In the genomic region with DNA sequence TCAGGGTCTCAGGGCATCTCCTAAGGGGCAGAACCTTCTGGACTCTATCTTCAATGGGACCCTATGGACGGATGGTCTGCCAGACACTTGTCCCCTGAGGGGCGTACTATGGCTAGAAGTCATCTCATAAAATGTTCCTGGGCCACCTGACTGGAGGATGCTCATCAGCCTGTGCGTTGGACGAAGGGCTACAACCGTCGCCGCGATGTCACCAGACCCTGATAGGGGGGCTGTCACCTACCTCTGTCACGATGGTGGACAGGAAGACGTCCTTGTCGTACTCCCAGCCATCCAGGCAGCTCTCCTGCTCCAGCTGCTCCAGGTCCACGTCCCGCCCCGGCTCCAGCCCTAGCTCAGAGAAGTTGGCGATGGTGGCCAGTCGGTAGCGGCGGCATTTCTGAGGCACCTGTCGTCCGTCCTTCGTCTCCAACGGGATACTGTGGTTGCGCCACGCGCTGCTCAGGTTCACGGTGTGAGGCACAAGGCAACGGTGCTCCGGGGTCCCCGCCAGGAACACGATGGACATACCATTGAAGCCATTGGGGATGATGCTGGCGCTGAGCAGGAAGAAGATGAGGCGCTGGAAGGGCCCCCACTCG, we compare ENCODE assay signal across 8 mouse cellular contexts. TPM values are rescaled to one million over a fixed set of nuclear protein-coding genes. Genes with fewer than 3 reads are reported as not detected.
A peak's percentile ranks its signal among the peaks of the same experiment; 100 is the strongest.
DNase-seq lines count a peak whose midpoint lies in the region; ATAC-seq and TF ChIP-seq lines count a peak whose summit lies in the region.

No protein-coding gene starts in this region.

- no peaks in the 10 kb centered on the region for H3K36me3 ChIP-seq in kidney, embryonic 14.5 days (ENCODE audit: control insufficient read depth, insufficient read depth, low read length)
- H3K36me3 ChIP-seq in forebrain, embryonic 11.5 days (ENCODE audit: control insufficient read depth, insufficient read depth, low read length), result no peaks in the 10 kb centered on the region
- H3K36me3 ChIP-seq in limb, embryonic 12.5 days, result peaks cover 4% of the 10 kb centered on the region; the same call in 1 of the 2 replicates
- peaks cover 3% of the 10 kb centered on the region for H3K36me3 ChIP-seq in neural tube, embryonic 13.5 days

- DNase-seq in kidney, adult 18-20 months, result no peak
- no peak for DNase-seq in forebrain, embryonic 11.5 days (ENCODE audit: low spot score)
- DNase-seq in embryo, embryonic 10.5 days (ENCODE audit: low spot score), result no peak
- DNase-seq in left cerebral cortex, postnatal 36 days (ENCODE audit: low spot score in 2 of 2), result no peak

- H3K9me3 ChIP-seq in kidney, embryonic 14.5 days (ENCODE audit: control insufficient read depth, low read length), result no peaks in the 10 kb centered on the region
- no peaks in the 10 kb centered on the region for H3K9me3 ChIP-seq in forebrain, embryonic 11.5 days (ENCODE audit: control insufficient read depth, low read length)
- no peaks in the 10 kb centered on the region for H3K9me3 ChIP-seq in limb, embryonic 12.5 days
- no peaks in the 10 kb centered on the region for H3K9me3 ChIP-seq in neural tube, embryonic 13.5 days

- no peak overlapping the region for H3K27ac ChIP-seq in kidney, embryonic 14.5 days (ENCODE audit: low read depth, low read length)
- peak overlapping the region; percentile 86 for H3K27ac ChIP-seq in bone marrow, adult 2 months (ENCODE audit: control insufficient read depth, insufficient read depth, low read depth, low read length, poor library complexity)
- H3K27ac ChIP-seq in forebrain, embryonic 11.5 days (ENCODE audit: low read depth, low read length), result no peak overlapping the region
- no peak overlapping the region for H3K27ac ChIP-seq in limb, embryonic 12.5 days
- H3K27ac ChIP-seq in neural tube, embryonic 13.5 days (replicated peaks), result peak overlapping the region; percentile 49; the same call in 1 of the 2 replicates

- WGBS in kidney, embryonic 14.5 days, result 4% methylated on average over 32 of the region's 33 CpGs
- WGBS in bone marrow, adult 2 months, result 2% methylated on average over 33 of the region's 33 CpGs
- WGBS in forebrain, embryonic 11.5 days, result 3% methylated on average over 33 of the region's 33 CpGs
- WGBS in limb, embryonic 12.5 days, result 4% methylated on average over 33 of the region's 33 CpGs
- WGBS in neural tube, embryonic 13.5 days, result 3% methylated on average over 33 of the region's 33 CpGs

- no peak for TF ChIP-seq POLR2A in bone marrow, adult 2 months (IDR thresholded peaks at IDR 0.05; ENCODE audit: borderline replicate concordance, control insufficient read depth, low read depth, low read length)

- H3K4me1 ChIP-seq in kidney, embryonic 14.5 days (ENCODE audit: control insufficient read depth, insufficient read depth, low read length), result peaks cover 12% of the 10 kb centered on the region; the same call in 1 of the 2 replicates
- peaks cover 4% of the 10 kb centered on the region; the same call in 1 of the 2 replicates for H3K4me1 ChIP-seq in bone marrow, adult 2 months (ENCODE audit: control insufficient read depth, insufficient read depth, low read length)
- H3K4me1 ChIP-seq in forebrain, embryonic 11.5 days (replicated peaks; ENCODE audit: control insufficient read depth, insufficient read depth, low read length), result 0 out of 2 replicates have a peak, but pooled peaks cover 2% of the 10 kb centered on the region
- peaks cover 4% of the 10 kb centered on the region; the same call in 1 of the 2 replicates for H3K4me1 ChIP-seq in limb, embryonic 12.5 days (replicated peaks)
- peaks cover 30% of the 10 kb centered on the region for H3K4me1 ChIP-seq in neural tube, embryonic 13.5 days (replicated peaks)

- TF ChIP-seq CTCF in bone marrow, adult 2 months (IDR thresholded peaks at IDR 0.05; ENCODE audit: control insufficient read depth, insufficient read depth, low read length), result no peak

- H3K9ac ChIP-seq in kidney, embryonic 14.5 days (ENCODE audit: low read depth, low read length), result peak overlapping the region; percentile 68
- H3K9ac ChIP-seq in forebrain, embryonic 11.5 days (ENCODE audit: low read length), result peak overlapping the region; percentile 63
- peak overlapping the region; percentile 73 for H3K9ac ChIP-seq in limb, embryonic 12.5 days (replicated peaks)
- peak overlapping the region; percentile 79 for H3K9ac ChIP-seq in neural tube, embryonic 13.5 days

- no peaks in the 10 kb centered on the region for H3K27me3 ChIP-seq in kidney, embryonic 14.5 days (ENCODE audit: control insufficient read depth, insufficient read depth, low read length)
- H3K27me3 ChIP-seq in forebrain, embryonic 11.5 days (ENCODE audit: control insufficient read depth, insufficient read depth, low read length), result no peaks in the 10 kb centered on the region
- no peaks in the 10 kb centered on the region for H3K27me3 ChIP-seq in limb, embryonic 12.5 days
- H3K27me3 ChIP-seq in neural tube, embryonic 13.5 days, result no peaks in the 10 kb centered on the region

- H3K4me2 ChIP-seq in kidney, embryonic 14.5 days (replicated peaks; ENCODE audit: low read depth, low read length), result peak overlapping the region; percentile 87
- H3K4me2 ChIP-seq in forebrain, embryonic 11.5 days (ENCODE audit: low read depth, low read length, severe bottlenecking), result peak overlapping the region; percentile 83
- H3K4me2 ChIP-seq in limb, embryonic 12.5 days, result peak overlapping the region; percentile 90
- H3K4me2 ChIP-seq in neural tube, embryonic 13.5 days, result peak overlapping the region; percentile 86

- intact Hi-C loops in left cerebral cortex, postnatal 36 days (cut with DNase I), result no loop called here

- H3K4me3 ChIP-seq in kidney, embryonic 14.5 days (ENCODE audit: low read length), result peak overlapping the region; percentile 55
- H3K4me3 ChIP-seq in bone marrow, adult 2 months (replicated peaks; ENCODE audit: control insufficient read depth, low read depth, low read length), result peak overlapping the region; percentile 64
- H3K4me3 ChIP-seq in forebrain, embryonic 11.5 days (ENCODE audit: low read depth, low read length), result peak overlapping the region; percentile 50
- peak overlapping the region; percentile 64 for H3K4me3 ChIP-seq in limb, embryonic 12.5 days (replicated peaks)
- peak overlapping the region; percentile 59 for H3K4me3 ChIP-seq in neural tube, embryonic 13.5 days

- ATAC-seq in kidney, embryonic 14.5 days (ENCODE audit: low FRiP score, low TSS enrichment), result 0 out of 2 replicates have a peak, but pooled peaks have one; percentile 1
- ATAC-seq in forebrain, embryonic 11.5 days (replicated peaks; ENCODE audit: low FRiP score), result peak; percentile 16
- no peak for ATAC-seq in limb, embryonic 12.5 days (ENCODE audit: insufficient number of reproducible peaks, insufficient read depth, low FRiP score, low TSS enrichment, low read depth)
- ATAC-seq in neural tube, embryonic 13.5 days (ENCODE audit: low read depth), result peak; percentile 44

RNA-seq across cellular contexts. Expression of a gene that starts 0.5 kb away (rescaled TPM):
- 8.6 and 12.9 TPM in 2 replicates for polyA plus RNA-seq in kidney, embryonic 14.5 days (2014; fragmentation: Nextera tagmentation; extraction: Ambion mirVana)
- 4.0 and 6.5 TPM in 2 replicates for polyA plus RNA-seq in bone marrow, adult 2 months (2011; ENCODE audit: insufficient read depth, insufficient read length, low replicate concordance, missing spikeins)
- 7.1 TPM in 2 replicates for polyA plus RNA-seq in forebrain, embryonic 11.5 days (2014; fragmentation: Nextera tagmentation; extraction: Ambion mirVana)
- polyA plus RNA-seq in limb, embryonic 12.5 days (2016; fragmentation: Nextera tagmentation; extraction: Ambion mirVana), result 6.4 and 6.7 TPM in 2 replicates
- polyA plus RNA-seq in neural tube, embryonic 13.5 days (2015; fragmentation: Nextera tagmentation; extraction: Ambion mirVana), result 8.5 and 9.3 TPM in 2 replicates
- total RNA-seq in left cerebral cortex, postnatal 36 days (2021), result 10 to 100 TPM in 1 of 2 experiments, 1 to 10 TPM in 1; 7.8 to 13.1 TPM

RNA-seq across cellular contexts. Expression of a gene that starts 31.9 kb away (rescaled TPM):
- polyA plus RNA-seq in kidney, embryonic 14.5 days (2014; fragmentation: Nextera tagmentation; extraction: Ambion mirVana), result 1.1 TPM in 2 replicates
- 1.4 and 7.8 TPM in 2 replicates for polyA plus RNA-seq in bone marrow, adult 2 months (2011; ENCODE audit: insufficient read depth, insufficient read length, low replicate concordance, missing spikeins)
- polyA plus RNA-seq in forebrain, embryonic 11.5 days (2014; fragmentation: Nextera tagmentation; extraction: Ambion mirVana), result not detected in 2 replicates
- polyA plus RNA-seq in limb, embryonic 12.5 days (2016; fragmentation: Nextera tagmentation; extraction: Ambion mirVana), result 0.65 TPM in 1 of 2 replicates, not detected in the other
- polyA plus RNA-seq in neural tube, embryonic 13.5 days (2015; fragmentation: Nextera tagmentation; extraction: Ambion mirVana), result 0.99 and 1.6 TPM in 2 replicates
- 1 to 10 TPM; 4.0 to 4.5 TPM for total RNA-seq in left cerebral cortex, postnatal 36 days (2021)

Comparison
In these comparisons a context has a peak if more than half of its experiments do, and no peak if none do; other contexts are left out.
1. H3K27ac ChIP-seq: peak in bone marrow, adult 2 months (single experiment) and neural tube, embryonic 13.5 days (single experiment); none in kidney, embryonic 14.5 days (single experiment), forebrain, embryonic 11.5 days (single experiment) and limb, embryonic 12.5 days (single experiment).
2. Peak in every context shown above with its lines, with median percentiles within 50 percentile points of each other: H3K4me2 ChIP-seq, H3K4me3 ChIP-seq and H3K9ac ChIP-seq.